Mouse (Mus musculus): Measurements from ENCODE around the gene Rph3al.

DNA sequence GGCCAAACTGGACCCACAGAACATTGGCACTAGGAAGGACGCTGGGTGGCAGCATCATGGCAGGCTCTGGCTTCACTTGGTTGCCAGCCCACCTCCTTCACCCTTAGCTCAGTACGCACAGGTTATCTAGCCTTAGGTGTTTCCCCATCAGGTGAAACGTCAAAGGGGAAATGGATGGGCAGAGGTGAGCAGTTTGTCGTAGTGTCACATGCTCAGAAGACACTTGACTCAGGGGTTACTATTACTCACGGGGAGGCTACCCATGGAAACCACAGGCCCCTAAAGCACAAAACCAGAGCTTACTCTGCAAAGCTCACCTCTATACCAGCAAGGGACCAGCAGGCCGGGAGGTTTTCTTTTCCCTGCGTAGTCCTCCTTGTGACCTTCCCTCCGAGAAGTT is 59.8 kb downstream of the Rph3al start:
- no peak for TF ChIP-seq CTCF (IDR thresholded peaks at IDR 0.05; ENCODE audit: borderline replicate concordance, insufficient read depth, low read length)
- no peak for TF ChIP-seq POLR2A (IDR thresholded peaks at IDR 0.05; ENCODE audit: low read depth, low read length)

Data from embryonic fibroblast, embryonic 13.5 days (primary cell).